Mouse (Mus musculus) T-cell, adult 2 months (primary cell): ENCODE data around the gene Nr0b2.
"Not testable (repeated sequence)": the region's sequence is repeated elsewhere in the genome, so short reads cannot be mapped to it uniquely, and the experiment has no call there.

ENCODE experiments used
- DNase-seq: peaks from one replicate; pipeline ENCODE4 v3.0.0; 2022; ENCODE audit warnings: low spot score

Gene Nr0b2

GRCm38 (mm10) chr4:133552768-133553447 is at the start of gene Nr0b2:
Gene Nr0b2 (plus strand): TSS chr4:133553376.
- DNase-seq: no peak

DNA sequence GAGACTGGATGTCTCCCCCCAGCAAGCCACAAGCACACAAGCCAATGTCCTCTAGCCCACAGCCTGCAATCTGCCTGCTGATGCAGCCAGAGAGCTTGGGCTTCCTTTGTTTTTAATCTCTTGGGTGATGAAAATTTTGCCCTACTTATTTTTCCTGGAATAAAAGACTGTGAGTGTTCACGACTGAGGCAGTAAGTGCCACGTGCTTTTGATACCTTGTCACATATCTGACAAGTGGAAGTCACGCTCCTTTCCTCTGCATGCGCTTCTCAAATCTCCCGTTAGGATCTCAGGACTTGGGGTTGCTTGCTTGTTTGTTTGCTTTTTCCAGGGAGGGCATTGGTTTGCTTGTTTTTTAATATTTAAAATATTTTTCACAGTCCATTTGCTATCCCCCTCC is 48.9 kb upstream of the Nr0b2 start:
- no peak for DNase-seq

DNA sequence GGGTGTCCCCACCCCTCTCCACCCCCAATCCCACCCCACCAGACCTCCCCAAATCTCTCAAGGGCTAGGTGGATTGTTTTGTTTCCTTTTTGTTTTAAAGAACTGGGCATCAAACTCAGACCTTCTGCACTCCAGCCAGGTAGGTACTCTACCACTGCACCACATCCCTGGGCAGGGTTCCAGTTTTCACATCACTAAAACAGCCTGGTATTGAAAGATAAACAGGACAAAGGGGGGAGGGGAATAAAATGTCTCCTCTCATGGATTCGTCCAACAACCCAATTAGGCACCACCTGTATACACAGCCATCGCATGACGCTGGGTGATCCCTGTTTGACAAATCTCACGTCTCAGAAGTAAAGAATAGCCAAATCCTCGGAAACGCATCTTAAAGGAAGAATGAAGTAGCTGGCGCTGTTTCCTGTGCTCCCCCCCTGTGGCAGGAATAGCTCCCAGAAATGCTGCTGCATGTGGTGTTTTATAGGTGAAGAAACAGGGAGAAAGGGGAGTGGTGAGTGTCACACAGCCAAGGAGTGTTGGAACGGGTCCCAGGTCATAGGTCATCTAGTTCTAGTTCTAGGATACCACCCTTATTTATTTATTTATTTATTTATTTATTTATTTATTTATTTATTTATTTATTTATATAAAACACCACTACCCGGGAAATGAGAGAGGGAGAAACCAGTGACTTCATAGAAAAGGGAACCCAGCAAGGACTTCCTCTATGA is 48.3 kb upstream of the Nr0b2 start:
- DNase-seq: no peak

DNA sequence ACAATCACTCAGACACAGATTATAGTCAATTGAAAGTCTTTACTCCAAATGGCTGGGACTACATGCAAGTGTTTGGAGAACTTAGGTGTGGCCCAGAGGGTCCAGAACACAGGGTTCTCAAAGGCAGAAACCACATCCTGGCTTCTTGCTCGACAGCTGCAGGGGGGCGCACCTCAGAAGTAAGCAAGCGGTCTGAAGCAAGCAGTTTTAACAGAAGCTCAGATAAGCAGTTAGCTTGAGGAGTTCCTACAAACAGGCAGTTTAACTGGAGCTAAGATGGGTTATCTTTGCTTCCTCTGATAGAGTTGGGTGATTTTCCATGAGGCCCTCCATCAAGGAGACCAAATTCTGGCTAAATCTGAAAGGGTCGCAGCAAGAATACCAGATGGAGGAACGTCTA is 46.6 kb upstream of the Nr0b2 start:
- peak; percentile 68 for DNase-seq

GRCm38 (mm10) chr4:133508990-133509389 is 44.2 kb upstream of the Nr0b2 start:
- no peak for DNase-seq

- no peak for DNase-seq
Observed at GRCm38 (mm10) chr4:133511050-133511449, 42.1 kb upstream of the Nr0b2 start.

DNA sequence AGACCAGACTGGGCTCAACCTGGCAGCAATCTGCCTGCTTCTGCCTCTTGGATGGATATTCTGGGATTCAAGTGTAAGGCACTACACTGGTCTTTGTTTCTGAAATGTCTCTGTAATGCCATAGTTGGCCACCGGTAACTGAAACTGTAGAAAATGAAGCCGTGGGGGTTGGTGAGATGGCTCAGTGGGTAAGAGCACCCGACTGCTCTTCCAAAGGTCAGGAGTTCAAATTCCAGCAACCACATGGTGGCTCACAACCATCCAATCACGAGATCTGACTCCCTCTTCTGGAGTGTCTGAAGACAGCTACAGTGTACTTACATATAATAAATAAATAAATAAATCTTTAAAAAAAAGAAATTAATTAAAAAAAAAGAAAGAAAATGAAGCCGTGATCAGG is 40.7 kb upstream of the Nr0b2 start:
- DNase-seq: not testable (repeated sequence)

- peak; percentile 78 for DNase-seq
Observed at GRCm38 (mm10) chr4:133512972-133513371, 40.2 kb upstream of the Nr0b2 start.

DNA sequence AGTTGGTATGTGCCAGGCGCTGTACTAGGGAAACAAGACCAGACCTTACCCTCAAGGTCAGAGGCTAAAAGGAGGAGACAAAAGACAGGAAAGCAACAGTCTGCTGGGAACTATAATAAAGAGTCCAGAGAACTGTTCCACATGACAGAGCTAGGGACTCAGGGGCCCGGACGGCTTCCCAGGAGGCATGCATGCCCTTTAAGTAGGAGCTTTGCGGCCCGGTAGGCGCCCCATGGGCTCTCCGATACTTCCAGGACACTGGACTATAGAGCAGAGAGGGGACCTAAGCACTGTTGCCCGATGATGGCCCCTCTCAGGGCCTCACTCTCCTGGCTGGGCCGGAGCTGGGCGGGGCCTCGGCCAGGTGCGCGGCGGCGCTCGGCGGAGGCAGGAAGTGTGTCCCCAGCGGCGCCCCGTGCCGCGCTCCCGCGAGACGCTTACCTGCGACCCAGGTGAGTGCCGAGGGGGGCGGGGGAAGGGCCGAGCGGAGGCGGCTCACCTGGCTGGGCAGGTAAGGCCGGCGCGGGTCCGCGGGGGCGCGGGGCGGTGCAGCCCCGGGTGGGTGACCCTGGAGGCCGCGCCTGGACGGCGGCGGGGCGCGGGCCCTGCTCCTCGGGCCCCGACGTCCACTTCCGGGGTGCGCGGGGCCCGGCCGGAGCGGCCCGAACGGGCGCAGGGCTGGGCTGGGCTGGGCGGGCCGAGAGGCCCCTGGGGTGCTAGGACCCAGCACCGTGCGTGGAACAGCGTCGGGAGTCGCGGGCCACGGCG is 34.4 kb upstream of the Nr0b2 start, which contains the start of gene Kdf1:
TSS of gene Kdf1 (plus strand) at position 363 of the 768 bp plus-strand sequence.
- DNase-seq: no peak

DNA sequence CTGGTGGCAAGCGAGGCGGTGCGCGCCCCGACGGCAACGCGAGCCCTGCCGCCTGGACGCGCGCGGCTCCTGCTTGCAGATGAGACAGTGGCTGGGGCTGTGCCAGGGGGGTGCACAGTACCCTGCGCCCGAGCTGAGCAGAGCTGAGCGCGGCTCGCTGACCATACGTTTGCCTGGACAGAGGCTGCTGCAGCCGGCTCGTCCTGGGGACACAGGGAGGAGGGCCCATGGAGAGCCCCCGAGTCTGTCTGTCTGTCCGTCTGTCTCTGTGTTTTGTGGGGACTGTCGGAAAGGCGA is 33.9 kb upstream of the Nr0b2 start:
- DNase-seq: no peak

DNA sequence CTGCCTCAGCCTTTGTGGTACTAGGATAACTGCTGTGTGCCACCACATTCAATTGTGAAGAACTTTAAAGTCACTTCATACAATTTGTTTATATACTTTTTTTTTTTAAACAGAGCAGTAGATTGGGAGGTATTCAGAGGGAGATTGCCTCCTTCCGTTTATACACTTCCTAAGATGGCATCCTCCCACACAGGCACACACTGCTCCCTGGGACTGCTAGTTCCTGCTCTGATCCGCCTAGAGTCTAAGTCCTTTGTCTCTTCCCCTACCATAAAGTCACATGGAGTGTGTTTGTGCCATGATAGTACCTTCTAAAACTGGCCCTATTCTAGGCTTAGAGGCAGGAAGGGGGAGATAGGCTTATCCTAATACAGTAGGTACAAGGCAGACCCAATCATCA is 31.7 kb upstream of the Nr0b2 start:
- DNase-seq: no peak

DNA sequence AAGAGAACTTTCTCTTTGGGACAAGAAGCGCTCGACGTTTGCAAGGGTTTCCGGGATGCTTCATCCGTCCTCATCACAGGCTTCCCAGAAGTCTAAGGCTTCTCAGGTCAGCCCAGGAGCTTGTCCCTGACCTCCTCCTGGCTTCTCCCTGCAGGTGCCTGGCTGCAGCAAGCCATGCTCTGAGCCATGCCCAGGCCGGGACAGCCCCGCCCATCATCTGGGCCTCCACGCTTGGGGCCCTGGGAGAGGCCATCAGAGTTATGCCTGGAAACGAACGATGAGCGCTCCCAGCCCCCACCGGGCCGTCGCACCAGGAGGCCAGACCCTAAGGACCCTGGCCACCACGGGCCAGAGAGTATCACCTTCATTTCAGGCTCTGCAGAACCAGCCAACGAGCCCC is 25.4 kb upstream of the Nr0b2 start:
- DNase-seq: no peak

DNA sequence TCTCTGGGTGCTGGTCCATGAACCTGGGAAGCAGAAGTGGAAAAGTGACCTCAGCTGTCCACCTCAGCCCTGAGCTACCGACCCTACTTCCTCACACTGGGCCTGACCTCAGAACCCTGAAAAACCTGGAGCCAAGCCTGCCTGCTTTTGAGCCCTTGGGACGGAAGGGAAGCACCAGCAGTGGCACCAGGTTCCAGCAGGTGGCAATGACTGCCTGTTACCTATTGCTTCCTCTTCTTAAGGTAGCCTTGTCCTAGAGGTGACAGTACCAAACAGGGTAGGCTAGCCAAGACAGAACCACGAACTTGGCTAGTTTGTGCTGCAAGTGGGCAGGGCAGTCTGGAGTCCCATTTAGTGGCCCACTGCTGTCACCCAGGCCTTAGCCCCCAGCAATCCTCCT is 20.4 kb upstream of the Nr0b2 start:
- no peak for DNase-seq

DNA sequence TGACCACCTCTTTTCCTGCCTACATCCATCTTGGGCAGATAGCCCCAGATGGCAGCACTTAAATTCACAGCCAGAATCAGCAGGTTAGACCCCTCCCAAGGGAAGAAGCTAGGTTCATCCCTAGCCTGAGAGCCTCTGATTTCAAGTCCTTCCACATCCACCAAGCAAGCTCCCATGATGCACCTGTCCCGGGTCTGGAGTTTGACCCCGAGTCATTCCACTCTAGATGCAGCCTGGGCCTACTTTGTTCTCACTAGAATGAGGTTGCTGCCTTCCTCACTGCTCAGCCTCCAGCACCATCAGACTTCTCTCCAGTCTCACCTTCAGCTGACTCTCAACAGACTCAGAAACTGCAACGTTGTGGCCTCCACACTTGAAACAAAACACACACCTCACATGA is 17.1 kb upstream of the Nr0b2 start:
- DNase-seq: no peak

GRCm38 (mm10) chr4:133536652-133537051 is 16.5 kb upstream of the Nr0b2 start:
- DNase-seq: no peak

DNA sequence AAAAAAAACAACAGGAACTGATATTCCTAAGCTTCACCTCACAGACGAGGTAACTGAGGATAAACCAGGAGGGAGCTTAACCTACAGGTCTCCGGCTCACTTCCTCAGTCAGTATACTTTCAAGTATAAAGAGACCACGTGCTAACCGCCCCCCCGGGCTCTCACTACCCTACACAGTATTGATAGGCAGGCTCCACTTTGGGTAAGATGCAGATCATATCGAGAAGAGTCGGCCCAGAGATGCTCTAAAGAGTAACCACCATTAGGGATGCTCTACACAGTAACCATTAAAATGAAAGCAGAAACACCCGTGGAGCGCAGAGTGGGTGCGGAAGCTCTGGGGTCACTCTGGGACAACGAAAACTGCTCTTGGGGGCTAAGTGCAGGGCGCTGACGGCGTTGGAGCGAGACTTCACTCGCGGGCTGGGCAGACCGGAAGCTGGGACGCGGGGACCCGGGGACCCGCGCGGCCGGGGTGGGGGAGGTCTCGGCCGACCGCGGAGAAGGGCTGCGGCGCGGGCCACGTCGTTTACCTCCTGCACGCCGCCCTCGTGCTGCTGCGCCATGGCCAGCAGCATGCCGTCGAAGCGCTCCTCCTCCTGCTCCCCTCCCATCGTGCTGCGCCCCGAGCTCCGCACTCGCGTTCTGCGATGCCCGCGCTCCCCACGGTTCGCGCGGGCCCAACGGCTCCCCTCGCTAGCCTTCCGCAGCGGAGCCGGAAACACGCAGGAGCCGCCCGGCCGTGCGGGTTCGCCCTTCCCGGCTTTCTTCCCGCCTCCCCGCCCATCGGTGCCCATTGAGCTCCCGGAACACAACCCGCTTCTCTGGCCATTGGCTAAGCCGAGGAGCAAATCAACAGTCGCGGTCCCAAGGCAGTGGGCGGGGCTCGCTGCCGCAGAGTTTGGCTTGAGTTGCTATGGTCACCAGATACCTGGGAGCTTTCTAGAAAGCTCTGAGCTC is 7.6 kb upstream of the Nr0b2 start, which contains the start of gene Nudc:
TSS of gene Nudc (minus strand) at position 725 of the 960 bp plus-strand sequence.
- DNase-seq: peak; percentile 96

GRCm38 (mm10) chr4:133552029-133552428 is 1.1 kb upstream of the Nr0b2 start:
- DNase-seq: no peak

- DNase-seq: no peak
Observed at GRCm38 (mm10) chr4:133553448-133554330, 513 bp downstream of the Nr0b2 start.

DNA sequence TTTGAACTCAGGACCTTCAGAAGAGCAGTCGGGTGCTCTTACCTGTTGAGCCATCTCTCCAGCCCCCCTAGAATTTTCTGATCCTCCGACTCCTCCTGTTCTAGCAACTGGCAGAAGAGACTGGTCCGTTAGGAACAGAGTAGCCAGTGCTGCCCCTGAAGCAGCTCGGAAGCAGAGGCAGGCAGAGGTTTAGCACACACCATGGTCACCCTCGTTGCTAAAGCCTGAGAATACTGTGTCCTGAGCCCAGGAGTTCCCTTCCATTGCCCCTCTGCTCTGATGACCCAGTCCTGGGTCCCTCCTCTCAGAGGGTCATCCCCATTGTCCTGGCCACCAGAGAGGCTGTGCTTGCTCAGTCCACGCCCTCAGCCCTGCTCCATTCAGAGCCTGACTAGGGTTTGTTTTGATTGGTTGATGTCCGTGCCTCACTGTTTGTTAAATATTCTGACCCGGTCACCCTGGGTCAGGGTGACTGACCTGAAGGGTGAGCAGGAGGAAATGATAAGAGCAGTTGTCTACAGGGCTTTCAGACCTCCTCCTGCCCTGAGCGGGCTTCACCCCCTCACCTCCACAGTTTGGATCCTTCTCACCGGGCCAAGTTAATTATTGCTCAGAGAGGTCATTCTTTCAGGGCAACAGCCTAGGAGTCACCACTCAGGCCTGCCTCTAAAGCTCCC is 4.0 kb downstream of the Nr0b2 start:
- no peak for DNase-seq

DNA sequence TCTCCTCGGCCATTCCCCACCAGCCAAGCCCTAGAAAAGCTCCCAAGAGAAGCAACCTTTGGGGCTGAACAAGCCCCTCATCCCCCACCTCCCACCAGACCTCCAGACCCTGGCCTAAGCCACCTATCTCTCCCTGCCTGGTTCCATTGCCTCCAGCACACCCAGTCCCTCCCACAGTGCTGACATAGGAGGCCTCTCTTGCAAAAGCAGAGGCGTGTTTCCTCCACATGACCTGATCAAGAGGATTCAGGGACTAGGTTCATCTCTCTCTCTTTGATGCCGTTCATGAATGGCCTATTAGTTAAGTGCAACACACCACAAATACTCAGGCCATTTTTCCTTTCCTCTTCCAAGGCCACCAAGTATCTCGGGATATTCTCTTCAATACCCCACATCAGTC is 6.7 kb downstream of the Nr0b2 start:
- DNase-seq: no peak
